Mouse (Mus musculus) neural tube, embryonic 11.5 days (tissue): Measurements from ENCODE around the gene 1700003H04Rik. TPM values are rescaled to one million over a fixed set of nuclear protein-coding genes. Genes with fewer than 3 reads are reported as not detected.

Experiments
- ATAC-seq: fragments of 200-750 bp; cut with Nextera tagmentation; 2 replicates; pipeline ENCODE4 v1.8.0; 2017; ENCODE audit warnings: moderate number of reproducible peaks, mild to moderate bottlenecking, moderate TSS enrichment, moderate library complexity; ENCODE audit not compliant: insufficient read depth, low FRiP score, low TSS enrichment
- DNase-seq: peaks from one replicate; pipeline ENCODE4 v3.0.0-alpha.2; 2015; ENCODE audit warnings: low spot score
- H3K27ac ChIP-seq: fragments of 300-500 bp; sonication (generic); 2 replicates; pipeline ENCODE4 v1.5.1; 2014; ENCODE audit warnings: low read depth, mild to moderate bottlenecking, low read length
- H3K27me3 ChIP-seq: fragments of 300-500 bp; sonication (generic); 2 replicates; pipeline ENCODE4 v1.6.1; 2014; ENCODE audit warnings: mild to moderate bottlenecking, low read length, mixed read lengths; ENCODE audit not compliant: control insufficient read depth, insufficient read depth
- H3K36me3 ChIP-seq: fragments of 300-500 bp; sonication (generic); 2 replicates; pipeline ENCODE4 v1.6.1; 2014; ENCODE audit warnings: mild to moderate bottlenecking, low read length, moderate library complexity, mixed read lengths; ENCODE audit not compliant: control insufficient read depth, insufficient read depth
- H3K4me1 ChIP-seq: fragments of 300-500 bp; sonication (generic); 2 replicates; pipeline ENCODE4 v1.6.1; 2014; ENCODE audit warnings: low read length, mixed read lengths; ENCODE audit not compliant: control insufficient read depth, insufficient read depth
- H3K4me2 ChIP-seq: fragments of 300-500 bp; sonication (generic); 2 replicates; pipeline ENCODE4 v1.6.1; 2014; ENCODE audit warnings: low read depth, mild to moderate bottlenecking, moderate library complexity
- H3K4me3 ChIP-seq: fragments of 300-500 bp; sonication (generic); 2 replicates; pipeline ENCODE4 v1.5.1; 2014; ENCODE audit warnings: low read depth, low read length
- H3K9ac ChIP-seq: fragments of 300-500 bp; sonication (generic); 2 replicates; pipeline ENCODE4 v1.6.1; 2014; ENCODE audit warnings: mild to moderate bottlenecking, low read length
- H3K9me3 ChIP-seq: fragments of 300-500 bp; sonication (generic); 2 replicates; pipeline ENCODE4 v1.6.1; 2016; ENCODE audit warnings: low read length; ENCODE audit not compliant: control insufficient read depth
- WGBS: fragments of 180-500 bp; shearing (Covaris S2); extraction: QIAGEN DNeasy Blood & Tissue Kit; methylation state at CpG from one replicate; pipeline ENCODE4 v1.1.7; 2014; 5-methylcytosine and 5-hydroxymethylcytosine counted together
- polyA plus RNA-seq: library from polyadenylated mRNA; unstranded; fragments of >200 nt; fragmentation: Nextera tagmentation; extraction: Ambion mirVana; gene quantifications from 2 replicates; pipeline ENCODE4 v1.2.1, GENCODE M21; 2014

The 1700003H04Rik gene
- polyA plus RNA-seq, 1 experiment from 2014 or later: not detected

DNA sequence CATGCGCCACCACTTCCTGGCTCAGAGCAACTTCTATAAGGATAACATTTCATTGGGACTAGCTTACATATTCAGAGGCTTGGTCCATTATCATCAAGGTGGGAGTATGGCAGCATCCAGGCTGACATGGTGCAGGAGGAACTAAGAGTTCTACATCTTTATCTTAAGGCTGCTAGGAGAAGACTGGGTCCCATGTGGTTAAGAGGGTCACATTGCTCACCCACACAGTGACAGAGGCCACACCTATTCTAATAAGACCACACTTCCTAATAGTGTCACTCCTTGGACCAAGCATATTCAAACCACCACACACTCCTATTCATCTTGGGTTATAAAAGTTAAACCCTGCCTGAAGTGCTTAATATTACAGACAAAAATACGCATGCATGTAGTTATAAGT is 23.6 kb downstream of the 1700003H04Rik start:
- no peak overlapping the region for H3K9ac ChIP-seq
- DNase-seq (no peak), ATAC-seq (no peak)
- H3K9me3 ChIP-seq: no peaks in the 10 kb centered on the region
- H3K4me3 ChIP-seq: no peak overlapping the region
- no peaks in the 10 kb centered on the region for H3K27me3 ChIP-seq
- H3K36me3 ChIP-seq: no peaks in the 10 kb centered on the region
- no peak overlapping the region for H3K4me2 ChIP-seq
- no peak overlapping the region for H3K27ac ChIP-seq
- 96% methylated on average over 2 of the region's 2 CpGs for WGBS
- no peaks in the 10 kb centered on the region for H3K4me1 ChIP-seq

GRCm38 (mm10) chr3:124555963-124556362 is 24.9 kb downstream of the 1700003H04Rik start:
- Histone ChIP-seq H3K27me3 (no peaks in the 10 kb centered on the region), H3K4me1 (no peaks in the 10 kb centered on the region), H3K4me2 (no peak overlapping the region), H3K36me3 (no peaks in the 10 kb centered on the region), H3K27ac (no peak overlapping the region), H3K9me3 (no peaks in the 10 kb centered on the region), H3K4me3 (no peak overlapping the region), H3K9ac (no peak overlapping the region)
- DNase-seq (no peak), ATAC-seq (no peak)

GRCm38 (mm10) chr3:124555092-124555491 is 25.8 kb downstream of the 1700003H04Rik start:
- WGBS: 83% methylated on average over 2 of the region's 2 CpGs
- no peak overlapping the region for H3K4me3 ChIP-seq
- H3K9me3 ChIP-seq: no peaks in the 10 kb centered on the region
- DNase-seq (no peak), ATAC-seq (no peak)
- no peaks in the 10 kb centered on the region for H3K4me1 ChIP-seq
- no peak overlapping the region for H3K4me2 ChIP-seq
- H3K36me3 ChIP-seq: no peaks in the 10 kb centered on the region
- H3K27ac ChIP-seq: no peak overlapping the region
- no peak overlapping the region for H3K9ac ChIP-seq
- no peaks in the 10 kb centered on the region for H3K27me3 ChIP-seq

DNA sequence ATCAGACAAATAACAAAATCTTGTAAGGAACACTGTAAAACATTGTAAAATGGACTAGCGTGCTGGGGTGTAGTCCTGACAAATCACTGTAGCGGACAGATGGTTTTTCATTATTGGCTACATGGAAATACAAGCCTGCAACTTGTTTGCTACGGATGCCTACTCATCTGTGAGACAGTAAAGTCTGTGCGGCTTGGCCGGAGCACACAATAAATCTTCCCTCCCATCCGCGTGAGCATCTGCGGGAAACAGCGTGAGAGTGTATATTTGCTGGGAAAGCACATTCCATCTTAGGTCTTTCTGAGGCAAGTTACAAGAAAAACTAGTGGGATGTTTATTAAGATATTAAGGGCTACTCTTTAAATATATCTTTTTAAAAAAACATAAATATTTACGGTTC is 32.0 kb downstream of the 1700003H04Rik start:
- Histone ChIP-seq H3K36me3 (no peaks in the 10 kb centered on the region), H3K9me3 (no peaks in the 10 kb centered on the region), H3K9ac (no peak overlapping the region), H3K4me3 (no peak overlapping the region), H3K27ac (no peak overlapping the region), H3K4me1 (no peaks in the 10 kb centered on the region), H3K27me3 (no peaks in the 10 kb centered on the region), H3K4me2 (no peak overlapping the region)
- DNase-seq (peak; percentile 35), ATAC-seq (peak; percentile 24; the same call in 1 of the 2 replicates)
- 58% methylated on average over 10 of the region's 10 CpGs for WGBS

GRCm38 (mm10) chr3:124538260-124538659 is 42.6 kb downstream of the 1700003H04Rik start:
- no peaks in the 10 kb centered on the region for H3K9me3 ChIP-seq
- H3K27ac ChIP-seq: no peak overlapping the region
- H3K4me3 ChIP-seq: no peak overlapping the region
- no peaks in the 10 kb centered on the region for H3K36me3 ChIP-seq
- no peak overlapping the region for H3K9ac ChIP-seq
- no peaks in the 10 kb centered on the region for H3K4me1 ChIP-seq
- DNase-seq: no peak
- 82% methylated on average over 2 of the region's 2 CpGs for WGBS
- no peak overlapping the region for H3K4me2 ChIP-seq
- ATAC-seq: no peak
- no peaks in the 10 kb centered on the region for H3K27me3 ChIP-seq

DNA sequence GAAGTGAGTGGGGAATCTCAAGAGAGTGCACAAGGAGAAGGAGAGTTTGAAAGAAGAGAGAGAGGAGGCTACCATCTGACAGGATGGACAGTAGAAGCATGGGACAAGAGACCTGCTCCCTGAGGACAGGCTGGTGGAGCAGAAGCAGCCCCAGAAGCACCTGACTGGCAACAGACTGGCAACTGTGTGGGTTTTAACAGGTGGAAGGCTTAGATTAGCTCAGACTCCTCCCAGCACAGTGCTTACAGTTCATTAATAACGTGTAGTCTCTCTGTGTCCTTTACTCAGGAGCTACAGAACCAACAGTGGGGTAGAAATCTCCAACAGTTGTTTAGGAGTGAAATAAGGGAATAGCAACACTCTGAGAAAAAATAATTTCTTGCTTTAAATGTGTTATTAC is 44.3 kb downstream of the 1700003H04Rik start:
- ATAC-seq (no peak), DNase-seq (no peak)
- Histone ChIP-seq H3K9ac (no peak overlapping the region), H3K27ac (no peak overlapping the region), H3K27me3 (no peaks in the 10 kb centered on the region), H3K4me3 (no peak overlapping the region), H3K9me3 (no peaks in the 10 kb centered on the region), H3K36me3 (no peaks in the 10 kb centered on the region), H3K4me1 (no peaks in the 10 kb centered on the region), H3K4me2 (no peak overlapping the region)
- WGBS: 70% methylated on average over 1 of the region's 1 CpGs

DNA sequence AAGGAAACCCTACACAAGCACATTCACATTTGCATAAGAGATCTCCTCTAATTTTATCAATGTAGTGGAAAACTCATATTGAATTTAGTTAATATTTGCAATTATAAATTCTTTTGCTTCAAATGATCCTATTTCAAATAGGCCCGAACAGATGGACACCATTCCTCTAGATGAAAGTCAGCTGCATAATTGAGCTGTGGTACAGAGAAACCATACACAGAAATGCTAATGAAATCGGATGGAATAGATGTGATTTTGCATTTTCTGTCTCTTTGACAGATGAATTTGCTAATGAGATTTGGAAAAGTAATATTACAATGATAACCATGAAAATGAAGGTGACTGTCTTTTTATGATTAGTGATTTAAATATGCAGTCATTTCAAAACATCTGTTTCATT is 62.1 kb downstream of the 1700003H04Rik start:
- Histone ChIP-seq H3K4me1 (no peaks in the 10 kb centered on the region), H3K9me3 (no peaks in the 10 kb centered on the region), H3K9ac (no peak overlapping the region), H3K4me2 (no peak overlapping the region), H3K36me3 (no peaks in the 10 kb centered on the region), H3K4me3 (no peak overlapping the region), H3K27ac (no peak overlapping the region), H3K27me3 (no peaks in the 10 kb centered on the region)
- DNase-seq (no peak), ATAC-seq (no peak)
- WGBS: 85% methylated on average over 2 of the region's 2 CpGs

Other genes starting within 250 kb of the 1700003H04Rik start
- gene 1700006A11Rik, start 155.1 kb downstream of the 1700003H04Rik start, polyA plus RNA-seq: not detected in 2 replicates